In genomic region chr14:105698086-105698485, GRCm38 (mm10) we compare ENCODE assay signal across 18 mouse cellular contexts.
"Had no signal": no experiment of that assay in that cellular context is flagged by ENCODE, and none has a peak within 500 bp of the region (broad histone marks: within the 10 kb centered on the region; RNA-seq: fewer than 3 reads in every experiment).

No protein-coding gene starts in this region.

- H3K27me3 ChIP-seq: midbrain, embryonic 12.5 days; neural tube, embryonic 13.5 days; neural tube, embryonic 15.5 days had no signal

- H3K27ac ChIP-seq: midbrain, embryonic 12.5 days; neural tube, embryonic 13.5 days; neural tube, embryonic 15.5 days had no signal

- H3K4me1 ChIP-seq: midbrain, embryonic 12.5 days; neural tube, embryonic 15.5 days had no signal

- H3K4me2 ChIP-seq: lung, embryonic 14.5 days; midbrain, embryonic 12.5 days; neural tube, embryonic 13.5 days; neural tube, embryonic 15.5 days had no signal

- H3K9me3 ChIP-seq: midbrain, embryonic 12.5 days; neural tube, embryonic 13.5 days; neural tube, embryonic 15.5 days had no signal

- H3K4me3 ChIP-seq: midbrain, embryonic 12.5 days; myocyte; neural tube, embryonic 13.5 days; neural tube, embryonic 15.5 days had no signal

- ATAC-seq: midbrain, embryonic 16.5 days had no signal

- DNase-seq: lung, adult 18-20 months; lung, embryonic 14.5 days; lung, postnatal 10 days; lung, postnatal 4 days; midbrain, embryonic 14.5 days; retina, postnatal 1 day; right cerebral cortex, adult 18-20 months; right cerebral cortex, postnatal 25 days; right cerebral cortex, postnatal 4 days; spleen, adult 18-20 months; thymus, adult 18-20 months; thymus, postnatal 14 days; thymus, postnatal 36 days had no signal

- H3K36me3 ChIP-seq: midbrain, embryonic 12.5 days; neural tube, embryonic 13.5 days; neural tube, embryonic 15.5 days had no signal

- H3K9ac ChIP-seq: lung, embryonic 14.5 days; midbrain, embryonic 12.5 days; neural tube, embryonic 13.5 days; neural tube, embryonic 15.5 days had no signal
